Mouse (Mus musculus): ENCODE measurements at regions not wholly inside any gene's neighbourhood (a gene's known extent, or its start where the extent isn't known, plus 50 kb on each side); places are given as distances from the start of the nearest gene placed in this dataset.

GRCm38 (mm10) chr6:112546033-112546432 is 56.3 kb upstream of the Oxtr start:
- H3K27ac ChIP-seq = no peak overlapping the region
- H3K36me3 ChIP-seq = no peaks in the 10 kb centered on the region
- peaks cover 46% of the 10 kb centered on the region for H3K27me3 ChIP-seq
- ATAC-seq (ENCODE audit: low FRiP score, low read depth) = no peak
- H3K9ac ChIP-seq = no peak overlapping the region
- no peak overlapping the region for H3K4me2 ChIP-seq (replicated peaks)
- no peaks in the 10 kb centered on the region for H3K9me3 ChIP-seq
- peaks cover 14% of the 10 kb centered on the region; the same call in 1 of the 2 replicates for H3K4me1 ChIP-seq
- H3K4me3 ChIP-seq = no peak overlapping the region
- WGBS = 74% methylated on average over 5 of the region's 5 CpGs

- H3K4me1 ChIP-seq = peaks cover 11% of the 10 kb centered on the region; the same call in 1 of the 2 replicates
- ATAC-seq (ENCODE audit: low FRiP score, low read depth) = no peak; the same call in 1 of the 2 replicates
- H3K4me3 ChIP-seq = no peak overlapping the region
- H3K27me3 ChIP-seq = peaks cover 29% of the 10 kb centered on the region
- no peaks in the 10 kb centered on the region for H3K9me3 ChIP-seq
- no peak overlapping the region for H3K27ac ChIP-seq
- H3K9ac ChIP-seq = no peak overlapping the region
- 57% methylated on average over 4 of the region's 4 CpGs for WGBS
- H3K4me2 ChIP-seq (replicated peaks) = no peak overlapping the region
- no peaks in the 10 kb centered on the region for H3K36me3 ChIP-seq
Measured at GRCm38 (mm10) chr6:112544315-112544714, 54.6 kb upstream of the Oxtr start.

DNA sequence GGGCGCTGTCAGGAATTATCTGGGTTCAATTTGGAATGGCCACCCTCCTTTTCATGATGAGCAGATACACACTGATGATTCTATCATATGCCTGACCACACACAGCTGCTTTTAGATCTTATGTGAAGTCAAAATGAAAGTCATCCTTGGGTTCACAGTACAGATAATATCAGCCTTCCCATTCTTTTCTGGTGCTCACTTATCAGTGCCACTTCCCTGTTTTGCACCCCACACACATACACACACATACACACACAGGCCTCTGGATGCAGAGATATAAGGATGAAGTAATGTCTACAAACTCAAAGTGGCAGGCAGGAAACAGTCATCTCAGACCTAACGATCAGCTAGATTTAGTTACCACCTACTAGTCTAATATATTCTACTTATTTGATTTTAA is 52.9 kb upstream of the Oxtr start:
- no peak overlapping the region for H3K27ac ChIP-seq
- H3K9ac ChIP-seq = no peak overlapping the region
- no peak overlapping the region for H3K4me3 ChIP-seq
- H3K4me1 ChIP-seq = peaks cover 11% of the 10 kb centered on the region; the same call in 1 of the 2 replicates
- no peaks in the 10 kb centered on the region for H3K36me3 ChIP-seq
- no peak overlapping the region for H3K4me2 ChIP-seq (replicated peaks)
- peaks cover 17% of the 10 kb centered on the region for H3K27me3 ChIP-seq
- H3K9me3 ChIP-seq = no peaks in the 10 kb centered on the region
- no peak for ATAC-seq (ENCODE audit: low FRiP score, low read depth)
- 82% methylated on average over 2 of the region's 2 CpGs for WGBS
